Mouse (Mus musculus) CH12.LX (cell line): ENCODE results near the gene Mcoln1.

Experiments used
- CTCF ChIP-seq, 2 experiments: IDR thresholded peaks in 1 of 2; conservative IDR thresholded peaks in 1 of 2; 2 replicates each; pipeline ENCODE4 v1.5.1; 2011 to 2012; ENCODE audit warnings: low read depth in 2 of 2, low read length in 2 of 2, improper control_type of control experiment in 1 of 2, inconsistent platforms in 1 of 2, mild to moderate bottlenecking in 1 of 2, moderate library complexity in 1 of 2
- EP300 ChIP-seq: IDR thresholded peaks from 2 replicates; pipeline ENCODE4 v1.6.1; 2011; ENCODE audit warnings: low read length, improper control_type of control experiment
- GABPA ChIP-seq: IDR thresholded peaks from 2 replicates; pipeline ENCODE4 v1.6.1; 2012; ENCODE audit warnings: low read depth, low read length, improper control_type of control experiment, inconsistent platforms; ENCODE audit not compliant: insufficient replicate concordance
- MAX ChIP-seq: IDR thresholded peaks from 2 replicates; pipeline ENCODE4 v1.6.1; 2011; ENCODE audit warnings: low read length, improper control_type of control experiment
- MEF2A ChIP-seq: IDR thresholded peaks from 2 replicates; pipeline ENCODE4 v1.6.1; 2014; ENCODE audit warnings: low read depth, mild to moderate bottlenecking, inconsistent platforms, low read length, improper control_type of control experiment, borderline replicate concordance
- POLR2A ChIP-seq: IDR thresholded peaks from 2 replicates; pipeline ENCODE4 v1.6.1; 2011; ENCODE audit warnings: low read depth, mild to moderate bottlenecking, improper control_type of control experiment, low read length
- SIN3A ChIP-seq: IDR thresholded peaks from 2 replicates; pipeline ENCODE4 v1.6.1; 2012; ENCODE audit warnings: low read length, improper control_type of control experiment, inconsistent platforms
- ZMIZ1 ChIP-seq: IDR thresholded peaks from 2 replicates; pipeline ENCODE4 v1.6.1; 2012; ENCODE audit warnings: low read depth, mild to moderate bottlenecking, inconsistent platforms, low read length, improper control_type of control experiment

DNA sequence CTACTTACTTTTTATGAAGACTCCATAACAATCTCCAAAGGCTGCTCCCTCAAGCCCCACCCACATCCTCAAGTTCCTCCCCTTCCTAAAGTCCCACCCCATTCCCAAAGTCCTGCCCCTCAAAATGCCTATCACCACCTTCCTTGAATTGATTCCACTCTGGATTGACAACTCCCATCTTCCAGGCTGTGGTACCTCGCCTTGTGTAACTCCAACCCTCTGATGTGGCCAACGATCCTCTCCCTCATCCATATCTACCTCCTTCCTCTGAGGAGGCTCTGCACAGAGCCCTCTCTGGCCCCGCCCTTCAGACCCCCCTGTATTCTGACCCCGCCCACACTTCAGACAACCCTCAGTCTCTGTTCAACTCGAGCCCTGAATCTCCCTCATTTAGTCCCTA lies 15.1 kb upstream of the Mcoln1 start:
- TF ChIP-seq CTCF (conservative IDR thresholded peaks at IDR 0.05 in 1 of 2, IDR thresholded peaks at IDR 0.05 in 1 of 2; ENCODE audit: low read depth in 2 of 2, low read length in 2 of 2) = no peak
- TF ChIP-seq MEF2A = no peak
- TF ChIP-seq ZMIZ1 = no peak
- no peak for TF ChIP-seq SIN3A
- TF ChIP-seq GABPA = no peak
- TF ChIP-seq MAX = no peak
- TF ChIP-seq POLR2A = no peak
- no peak for TF ChIP-seq EP300
